Mouse (Mus musculus) heart, adult 8-10 months (tissue): ENCODE measurements around the gene Med8. TPM values are rescaled to one million over a fixed set of nuclear protein-coding genes. Genes with fewer than 3 reads are reported as not detected.

Experiments used
- DNase-seq: peaks from one replicate; pipeline ENCODE4 v3.0.0; 2022; ENCODE audit warnings: low spot score
- total RNA-seq, 4 experiments: library from RNA; stranded (reverse); gene quantifications; 2 replicates each; pipeline ENCODE4 v1.2.4; 2022

Gene Med8
- total RNA-seq = 10 to 100 TPM; 28.8 to 42.8 (median 36.2) TPM

- DNase-seq = peak; percentile 94
These were observed at the start of gene Med8, which contains the start of gene Szt2 for GRCm38 (mm10) chr4:118409142-118409900. TSS of gene Med8 (plus strand) at chr4:118409337. TSS of gene Szt2 (minus strand) at chr4:118409273.

- peak; percentile 59 for DNase-seq
These were observed 49.0 kb upstream of the Med8 start for GRCm38 (mm10) chr4:118359896-118360720.

- DNase-seq = no peak
These were observed 47.7 kb upstream of the Med8 start for GRCm38 (mm10) chr4:118361451-118361850.

- DNase-seq = no peak
These were observed 46.3 kb upstream of the Med8 start for GRCm38 (mm10) chr4:118362879-118363278.

- DNase-seq = no peak
These were observed 45.2 kb upstream of the Med8 start for GRCm38 (mm10) chr4:118363985-118364384.

GRCm38 (mm10) chr4:118364641-118365040, 44.5 kb upstream of the Med8 start:
- no peak for DNase-seq

GRCm38 (mm10) chr4:118365991-118366390, 43.1 kb upstream of the Med8 start:
- no peak for DNase-seq

GRCm38 (mm10) chr4:118367551-118367950, 41.6 kb upstream of the Med8 start:
- no peak for DNase-seq

- no peak for DNase-seq
These were observed 40.5 kb upstream of the Med8 start for GRCm38 (mm10) chr4:118368616-118369015.

GRCm38 (mm10) chr4:118371822-118372221, 37.3 kb upstream of the Med8 start:
- DNase-seq = no peak

- no peak for DNase-seq
These were observed 33.1 kb upstream of the Med8 start for GRCm38 (mm10) chr4:118375999-118376398.

GRCm38 (mm10) chr4:118383271-118383670, 25.9 kb upstream of the Med8 start:
- DNase-seq = no peak

GRCm38 (mm10) chr4:118387316-118387715, 21.8 kb upstream of the Med8 start:
- peak; percentile 25 for DNase-seq

GRCm38 (mm10) chr4:118390146-118390545, 19.0 kb upstream of the Med8 start:
- DNase-seq = no peak

- peak; percentile 38 for DNase-seq
These were observed 14.6 kb upstream of the Med8 start for GRCm38 (mm10) chr4:118394505-118394904.

GRCm38 (mm10) chr4:118395289-118395688, 13.8 kb upstream of the Med8 start:
- DNase-seq = no peak

GRCm38 (mm10) chr4:118396433-118396832, 12.7 kb upstream of the Med8 start:
- no peak for DNase-seq

- DNase-seq = no peak
These were observed 10.7 kb upstream of the Med8 start for GRCm38 (mm10) chr4:118398400-118398799.

- DNase-seq = no peak
These were observed 7.7 kb upstream of the Med8 start for GRCm38 (mm10) chr4:118401421-118401820.

GRCm38 (mm10) chr4:118401918-118402317, 7.2 kb upstream of the Med8 start:
- no peak for DNase-seq

- DNase-seq = no peak
These were observed 6.4 kb upstream of the Med8 start for GRCm38 (mm10) chr4:118402701-118403100.

GRCm38 (mm10) chr4:118410871-118411270, 1.7 kb downstream of the Med8 start:
- DNase-seq = no peak

- no peak for DNase-seq
These were observed 4.4 kb downstream of the Med8 start for GRCm38 (mm10) chr4:118413553-118413952.
